Mouse (Mus musculus) bone marrow macrophage, adult 2 months (primary cell): ENCODE measurements around the gene Fitm1.

Experiments
- CTCF ChIP-seq: IDR thresholded peaks from 2 replicates; pipeline ENCODE4 v1.5.1; 2012; ENCODE audit warnings: low read depth, mild to moderate bottlenecking, low read length, moderate library complexity
- POLR2A ChIP-seq: IDR thresholded peaks from 2 replicates; pipeline ENCODE4 v1.6.1; 2012; ENCODE audit warnings: mild to moderate bottlenecking, low read depth, low read length, borderline replicate concordance

GRCm38 (mm10) chr14:55567496-55567895 is 7.9 kb upstream of the Fitm1 start:
- TF ChIP-seq CTCF, result no peak
- TF ChIP-seq POLR2A, result no peak
